Mouse (Mus musculus) hindbrain, embryonic 15.5 days (tissue): ENCODE results near the gene Pacsin1. TPM values are rescaled to one million over a fixed set of nuclear protein-coding genes. Genes with fewer than 3 reads are reported as not detected.

Experiments
- ATAC-seq: fragments of 200-750 bp; cut with Nextera tagmentation; 2 replicates; pipeline ENCODE4 v1.8.0; 2017; ENCODE audit warnings: low read depth, moderate number of reproducible peaks, moderate TSS enrichment; ENCODE audit not compliant: low FRiP score
- H3K27ac ChIP-seq: fragments of 300-500 bp; sonication (generic); replicated peaks from 2 replicates; pipeline ENCODE4 v1.5.1; 2015; ENCODE audit warnings: mild to moderate bottlenecking, inconsistent platforms
- H3K27me3 ChIP-seq: fragments of 300-500 bp; sonication (generic); 2 replicates; pipeline ENCODE4 v1.6.1; 2015; ENCODE audit warnings: control low read depth, inconsistent platforms
- H3K36me3 ChIP-seq: fragments of 300-500 bp; sonication (generic); 2 replicates; pipeline ENCODE4 v1.6.1; 2015; ENCODE audit warnings: control low read depth, inconsistent platforms
- H3K4me1 ChIP-seq: fragments of 300-500 bp; sonication (generic); replicated peaks from 2 replicates; pipeline ENCODE4 v1.6.1; 2015; ENCODE audit warnings: control low read depth, inconsistent platforms
- H3K4me2 ChIP-seq: fragments of 300-500 bp; sonication (generic); 2 replicates; pipeline ENCODE4 v1.6.1; 2015; ENCODE audit warnings: moderate library complexity, mild to moderate bottlenecking, inconsistent platforms
- H3K4me3 ChIP-seq: fragments of 300-500 bp; sonication (generic); 2 replicates; pipeline ENCODE4 v1.5.1; 2015; ENCODE audit warnings: mild to moderate bottlenecking, inconsistent platforms
- H3K9ac ChIP-seq: fragments of 300-500 bp; sonication (generic); 2 replicates; pipeline ENCODE4 v1.6.1; 2015; ENCODE audit warnings: inconsistent platforms
- H3K9me3 ChIP-seq: fragments of 300-500 bp; sonication (generic); 2 replicates; pipeline ENCODE4 v1.6.1; 2016; ENCODE audit warnings: control low read depth, inconsistent platforms
- WGBS: fragments of 180-500 bp; shearing (Covaris S2); methylation state at CpG from one replicate; pipeline ENCODE4 v1.1.7; 2015; 5-methylcytosine and 5-hydroxymethylcytosine counted together
- polyA plus RNA-seq: library from polyadenylated mRNA; unstranded; fragments of >200 nt; fragmentation: Nextera tagmentation; extraction: Ambion mirVana; gene quantifications from 2 replicates; pipeline ENCODE4 v1.2.1, GENCODE M21; 2015

Pacsin1 gene
- polyA plus RNA-seq, 1 experiment from 2014 or later: 61.9 TPM

- no peak for ATAC-seq
Measured at GRCm38 (mm10) chr17:27656414-27656813, 1.1 kb downstream of the Pacsin1 start.

GRCm38 (mm10) chr17:27657123-27657522 lies 1.8 kb downstream of the Pacsin1 start:
- Histone ChIP-seq H3K36me3 (no peaks in the 10 kb centered on the region), H3K9ac (0 out of 2 replicates have a peak overlapping the region, but pooled peaks have one; percentile 73), H3K27me3 (no peaks in the 10 kb centered on the region), H3K9me3 (no peaks in the 10 kb centered on the region), H3K27ac (no peak overlapping the region), H3K4me1 (peaks cover 28% of the 10 kb centered on the region), H3K4me3 (0 out of 2 replicates have a peak overlapping the region, but pooled peaks have one; percentile 83), H3K4me2 (peak overlapping the region; percentile 83)
- 63% methylated on average over 8 of the region's 8 CpGs for WGBS
- no peak for ATAC-seq

More at GRCm38 (mm10) chr17:27656414-27656813, 1.1 kb downstream of the Pacsin1 start:
- H3K4me2 ChIP-seq: peak overlapping the region; percentile 83
- H3K36me3 ChIP-seq: no peaks in the 10 kb centered on the region
- 25% methylated on average over 5 of the region's 5 CpGs for WGBS
- peak overlapping the region; percentile 73 for H3K9ac ChIP-seq
- H3K27me3 ChIP-seq: no peaks in the 10 kb centered on the region
- H3K9me3 ChIP-seq: no peaks in the 10 kb centered on the region
- peak overlapping the region; percentile 83 for H3K4me3 ChIP-seq
- H3K4me1 ChIP-seq: peaks cover 28% of the 10 kb centered on the region
- H3K27ac ChIP-seq: peak overlapping the region; percentile 84

DNA sequence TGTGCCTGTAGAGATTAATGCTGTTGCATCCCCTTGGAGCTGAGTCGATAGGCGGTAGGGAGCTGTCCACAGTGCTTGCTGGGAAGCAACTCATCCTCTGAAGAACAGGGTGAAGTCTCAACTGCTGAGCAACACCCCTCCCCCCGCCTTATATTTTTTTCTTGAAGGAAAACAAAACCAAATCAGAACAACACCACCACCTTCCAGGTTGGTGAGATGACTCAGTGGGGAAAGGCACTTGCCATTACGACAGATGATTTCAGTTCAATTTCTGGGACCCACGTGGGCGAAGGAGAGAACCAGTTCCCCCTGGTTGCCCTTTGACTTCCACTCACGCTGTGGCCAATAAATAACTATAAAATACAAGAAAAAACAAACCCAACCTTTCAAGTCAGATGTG lies 3.5 kb downstream of the Pacsin1 start:
- H3K27me3 ChIP-seq: no peaks in the 10 kb centered on the region
- no peak overlapping the region for H3K27ac ChIP-seq
- no peak overlapping the region for H3K4me3 ChIP-seq
- H3K4me1 ChIP-seq: peaks cover 28% of the 10 kb centered on the region
- H3K4me2 ChIP-seq: no peak overlapping the region
- no peaks in the 10 kb centered on the region for H3K9me3 ChIP-seq
- ATAC-seq: no peak
- no peaks in the 10 kb centered on the region for H3K36me3 ChIP-seq
- 73% methylated on average over 7 of the region's 7 CpGs for WGBS
- no peak overlapping the region for H3K9ac ChIP-seq

GRCm38 (mm10) chr17:27671720-27672119 lies 16.4 kb downstream of the Pacsin1 start:
- no peak for ATAC-seq
- H3K4me1 ChIP-seq: peaks cover 2% of the 10 kb centered on the region; the same call in 1 of the 2 replicates
- 81% methylated on average over 6 of the region's 6 CpGs for WGBS

GRCm38 (mm10) chr17:27673945-27674344 lies 18.6 kb downstream of the Pacsin1 start:
- no peak overlapping the region for H3K9ac ChIP-seq
- H3K27ac ChIP-seq: no peak overlapping the region
- H3K4me1 ChIP-seq: peaks cover 14% of the 10 kb centered on the region
- WGBS: 37% methylated on average over 7 of the region's 7 CpGs
- H3K4me2 ChIP-seq: no peak overlapping the region
- H3K36me3 ChIP-seq: no peaks in the 10 kb centered on the region
- no peaks in the 10 kb centered on the region for H3K27me3 ChIP-seq
- ATAC-seq: no peak
- H3K4me3 ChIP-seq: no peak overlapping the region
- H3K9me3 ChIP-seq: no peaks in the 10 kb centered on the region

More at GRCm38 (mm10) chr17:27671720-27672119, 16.4 kb downstream of the Pacsin1 start:
- Histone ChIP-seq H3K4me3 (no peak overlapping the region), H3K4me2 (no peak overlapping the region), H3K9ac (no peak overlapping the region), H3K27me3 (no peaks in the 10 kb centered on the region), H3K27ac (no peak overlapping the region), H3K36me3 (no peaks in the 10 kb centered on the region), H3K9me3 (no peaks in the 10 kb centered on the region)

- Histone ChIP-seq H3K36me3 (no peaks in the 10 kb centered on the region), H3K27me3 (no peaks in the 10 kb centered on the region), H3K4me1 (peaks cover 25% of the 10 kb centered on the region), H3K4me2 (no peak overlapping the region), H3K4me3 (no peak overlapping the region), H3K27ac (no peak overlapping the region), H3K9ac (no peak overlapping the region), H3K9me3 (no peaks in the 10 kb centered on the region)
- WGBS: 61% methylated on average over 9 of the region's 9 CpGs
- ATAC-seq: no peak
Measured at GRCm38 (mm10) chr17:27675453-27675852, 20.1 kb downstream of the Pacsin1 start.

DNA sequence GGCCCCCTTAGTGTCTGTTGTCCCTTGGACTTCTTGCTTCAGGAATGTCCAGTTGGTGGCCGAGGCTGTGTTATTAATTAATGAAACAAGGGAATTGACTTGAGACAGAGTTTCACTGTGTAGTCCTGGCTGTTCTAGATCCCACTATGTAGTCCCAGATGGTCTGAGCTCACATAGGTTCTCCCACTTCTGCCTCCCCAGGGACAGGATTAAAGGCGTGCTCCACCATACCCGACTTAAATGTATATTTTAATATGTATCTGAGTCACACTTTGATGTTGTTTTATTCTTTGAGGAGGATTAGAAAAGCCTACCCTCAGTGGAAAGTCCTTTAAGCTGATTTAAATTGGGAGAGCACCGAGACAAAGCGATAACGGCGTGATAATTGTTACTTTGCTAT lies 21.0 kb downstream of the Pacsin1 start:
- 70% methylated on average over 7 of the region's 7 CpGs for WGBS
- Histone ChIP-seq H3K27ac (no peak overlapping the region), H3K4me3 (no peak overlapping the region), H3K27me3 (no peaks in the 10 kb centered on the region), H3K36me3 (no peaks in the 10 kb centered on the region), H3K4me2 (no peak overlapping the region), H3K9ac (no peak overlapping the region), H3K4me1 (peaks cover 25% of the 10 kb centered on the region), H3K9me3 (no peaks in the 10 kb centered on the region)
- no peak for ATAC-seq

- Histone ChIP-seq H3K27me3 (no peaks in the 10 kb centered on the region), H3K4me1 (peaks cover 25% of the 10 kb centered on the region), H3K4me2 (no peak overlapping the region), H3K9ac (no peak overlapping the region), H3K27ac (no peak overlapping the region), H3K9me3 (no peaks in the 10 kb centered on the region), H3K36me3 (no peaks in the 10 kb centered on the region), H3K4me3 (no peak overlapping the region)
- no peak for ATAC-seq
- 84% methylated on average over 5 of the region's 5 CpGs for WGBS
Measured at GRCm38 (mm10) chr17:27677756-27678155, 22.4 kb downstream of the Pacsin1 start.

- no peaks in the 10 kb centered on the region for H3K36me3 ChIP-seq
- no peaks in the 10 kb centered on the region for H3K9me3 ChIP-seq
- peak; percentile 62 for ATAC-seq
- H3K4me2 ChIP-seq: no peak overlapping the region
- H3K27me3 ChIP-seq: no peaks in the 10 kb centered on the region
- H3K4me1 ChIP-seq: peaks cover 25% of the 10 kb centered on the region
- H3K4me3 ChIP-seq: no peak overlapping the region
- H3K27ac ChIP-seq: peak overlapping the region; percentile 71
- no peak overlapping the region for H3K9ac ChIP-seq
- 20% methylated on average over 11 of the region's 11 CpGs for WGBS
Measured at GRCm38 (mm10) chr17:27678924-27679813, 23.9 kb downstream of the Pacsin1 start.

GRCm38 (mm10) chr17:27684886-27685549 lies 29.7 kb downstream of the Pacsin1 start:
- H3K36me3 ChIP-seq: no peaks in the 10 kb centered on the region
- H3K27ac ChIP-seq: peak overlapping the region; percentile 59
- peaks cover 28% of the 10 kb centered on the region for H3K4me1 ChIP-seq
- H3K9ac ChIP-seq: peak overlapping the region; percentile 84
- ATAC-seq: peak; percentile 64
- H3K4me3 ChIP-seq: peak overlapping the region; percentile 76
- H3K9me3 ChIP-seq: no peaks in the 10 kb centered on the region
- H3K4me2 ChIP-seq: peak overlapping the region; percentile 99
- WGBS: under 1% methylated on average over 49 of the region's 53 CpGs
- H3K27me3 ChIP-seq: no peaks in the 10 kb centered on the region

GRCm38 (mm10) chr17:27685550-27685913 lies 30.2 kb downstream of the Pacsin1 start:
- Histone ChIP-seq H3K9me3 (no peaks in the 10 kb centered on the region), H3K4me1 (peaks cover 28% of the 10 kb centered on the region), H3K27me3 (no peaks in the 10 kb centered on the region), H3K36me3 (no peaks in the 10 kb centered on the region), H3K4me2 (peak overlapping the region; percentile 99), H3K9ac (peak overlapping the region; percentile 84), H3K27ac (peak overlapping the region; percentile 59), H3K4me3 (peak overlapping the region; percentile 76)
- 2% methylated on average over 11 of the region's 11 CpGs for WGBS
- ATAC-seq: peak; percentile 57

DNA sequence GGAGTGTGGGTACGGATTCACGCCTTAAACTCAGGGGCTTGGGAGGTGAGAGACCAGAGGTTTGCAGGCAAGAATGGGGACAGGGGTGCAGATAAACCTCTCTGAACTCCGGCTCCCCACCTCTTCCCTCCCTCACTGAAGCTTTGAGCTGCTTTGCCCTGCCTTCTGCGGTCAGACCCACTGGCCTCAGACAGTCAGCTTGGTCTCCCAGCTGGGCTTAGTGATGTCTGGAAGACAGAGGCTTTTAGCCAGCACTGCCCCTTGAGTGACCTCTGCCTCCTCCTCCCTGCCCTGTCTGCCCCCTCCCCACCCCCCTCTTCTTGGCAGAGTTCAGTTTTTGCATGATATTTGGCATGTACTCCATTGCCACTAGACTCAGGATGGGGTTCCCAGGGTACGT lies 31.1 kb downstream of the Pacsin1 start:
- WGBS: 32% methylated on average over 5 of the region's 5 CpGs

More for the DNA sequence above, 31.1 kb downstream of the Pacsin1 start:
- Histone ChIP-seq H3K36me3 (no peaks in the 10 kb centered on the region), H3K27ac (no peak overlapping the region), H3K9me3 (no peaks in the 10 kb centered on the region), H3K4me1 (peaks cover 28% of the 10 kb centered on the region), H3K27me3 (no peaks in the 10 kb centered on the region), H3K9ac (peak overlapping the region; percentile 84; the same call in 1 of the 2 replicates), H3K4me2 (peak overlapping the region; percentile 99), H3K4me3 (peak overlapping the region; percentile 76)
- ATAC-seq: no peak
